Mouse (Mus musculus) heart, embryonic 10.5 days (tissue): ENCODE measurements around the gene Borcs5. TPM values are rescaled to one million over a fixed set of nuclear protein-coding genes. Genes with fewer than 3 reads are reported as not detected.

Source experiments
- DNase-seq: peaks from one replicate; pipeline ENCODE4 v3.0.0-alpha.2; 2017; ENCODE audit warnings: low spot score
- H3K27ac ChIP-seq: fragments of 300-500 bp; sonication (generic); 2 replicates; pipeline ENCODE4 v1.5.1; 2016; ENCODE audit warnings: mild to moderate bottlenecking
- H3K27me3 ChIP-seq: fragments of 300-500 bp; sonication (generic); 2 replicates; pipeline ENCODE4 v1.6.1; 2016; ENCODE audit warnings: mild to moderate bottlenecking; ENCODE audit not compliant: poor library complexity, insufficient read depth, severe bottlenecking
- H3K36me3 ChIP-seq: fragments of 300-500 bp; sonication (generic); 2 replicates; pipeline ENCODE4 v1.6.1; 2016; ENCODE audit warnings: mild to moderate bottlenecking, moderate library complexity
- H3K4me1 ChIP-seq: fragments of 300-500 bp; sonication (generic); 2 replicates; pipeline ENCODE4 v1.6.1; 2016; ENCODE audit warnings: mild to moderate bottlenecking
- H3K4me3 ChIP-seq: fragments of 300-500 bp; sonication (generic); 2 replicates; pipeline ENCODE4 v1.5.1; 2016; ENCODE audit warnings: mild to moderate bottlenecking, moderate library complexity
- H3K9me3 ChIP-seq: fragments of 300-500 bp; sonication (generic); 2 replicates; pipeline ENCODE4 v1.6.1; 2016; ENCODE audit warnings: mild to moderate bottlenecking, moderate library complexity
- WGBS: fragments of 180-500 bp; shearing (Covaris S2); methylation state at CpG from one replicate; pipeline ENCODE4 v1.1.7; 2016; 5-methylcytosine and 5-hydroxymethylcytosine counted together
- polyA plus RNA-seq: library from polyadenylated mRNA; unstranded; fragments of >200 nt; fragmentation: Nextera tagmentation; extraction: Ambion mirVana; gene quantifications from 2 replicates; pipeline ENCODE4 v1.2.1, GENCODE M21; 2016

Borcs5 gene
- polyA plus RNA-seq, 1 experiment from 2014 or later: 16.2 TPM

DNA sequence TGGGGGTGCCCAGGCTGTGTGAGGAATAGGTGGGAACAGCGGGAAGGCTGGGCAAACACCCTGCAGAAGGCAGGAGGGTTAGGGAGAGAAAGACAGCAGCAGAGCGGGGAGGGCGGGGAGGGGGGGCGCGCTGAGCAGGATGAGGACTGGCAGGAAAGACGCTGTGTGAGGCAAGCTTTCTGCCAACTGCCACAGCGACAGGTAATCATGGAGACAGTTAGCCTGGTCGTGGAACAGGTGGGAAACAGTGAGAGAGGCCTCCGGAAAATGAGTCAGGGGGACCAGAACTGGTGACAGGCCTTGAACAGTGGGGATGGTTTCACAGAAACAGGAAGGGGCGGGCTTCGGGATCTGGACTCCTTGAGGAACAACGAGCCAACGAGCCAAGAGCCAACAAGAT is 27.4 kb upstream of the Borcs5 start:
- Histone ChIP-seq H3K27me3 (no peaks in the 10 kb centered on the region), H3K36me3 (no peaks in the 10 kb centered on the region), H3K27ac (no peak overlapping the region), H3K4me1 (peaks cover 13% of the 10 kb centered on the region; the same call in 1 of the 2 replicates), H3K4me3 (no peak overlapping the region), H3K9me3 (no peaks in the 10 kb centered on the region)
- no peak for DNase-seq
- WGBS: 65% methylated on average over 13 of the region's 13 CpGs

DNA sequence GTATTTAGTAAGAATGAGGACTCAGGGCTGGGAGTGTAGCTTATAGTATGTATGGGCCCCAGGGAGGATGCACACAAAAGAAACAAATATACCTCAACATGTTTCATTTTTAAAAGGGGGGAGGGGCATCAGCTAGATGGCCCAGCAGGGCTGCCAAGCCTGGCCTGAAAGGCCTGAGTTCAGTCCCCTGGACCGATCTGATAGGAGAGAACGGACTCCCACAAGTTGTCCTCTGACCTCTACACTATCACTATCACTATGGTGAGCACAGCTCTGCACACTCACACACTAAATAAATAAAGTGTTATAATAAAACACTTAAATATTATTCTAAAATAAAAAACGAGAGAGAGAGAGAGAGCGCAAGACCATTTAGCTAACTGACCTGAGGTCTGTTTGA is 25.0 kb upstream of the Borcs5 start:
- Histone ChIP-seq H3K27ac (no peak overlapping the region), H3K9me3 (no peaks in the 10 kb centered on the region), H3K27me3 (no peaks in the 10 kb centered on the region), H3K4me3 (no peak overlapping the region), H3K36me3 (no peaks in the 10 kb centered on the region), H3K4me1 (peaks cover 13% of the 10 kb centered on the region; the same call in 1 of the 2 replicates)
- no peak for DNase-seq
- 57% methylated on average over 4 of the region's 4 CpGs for WGBS

DNA sequence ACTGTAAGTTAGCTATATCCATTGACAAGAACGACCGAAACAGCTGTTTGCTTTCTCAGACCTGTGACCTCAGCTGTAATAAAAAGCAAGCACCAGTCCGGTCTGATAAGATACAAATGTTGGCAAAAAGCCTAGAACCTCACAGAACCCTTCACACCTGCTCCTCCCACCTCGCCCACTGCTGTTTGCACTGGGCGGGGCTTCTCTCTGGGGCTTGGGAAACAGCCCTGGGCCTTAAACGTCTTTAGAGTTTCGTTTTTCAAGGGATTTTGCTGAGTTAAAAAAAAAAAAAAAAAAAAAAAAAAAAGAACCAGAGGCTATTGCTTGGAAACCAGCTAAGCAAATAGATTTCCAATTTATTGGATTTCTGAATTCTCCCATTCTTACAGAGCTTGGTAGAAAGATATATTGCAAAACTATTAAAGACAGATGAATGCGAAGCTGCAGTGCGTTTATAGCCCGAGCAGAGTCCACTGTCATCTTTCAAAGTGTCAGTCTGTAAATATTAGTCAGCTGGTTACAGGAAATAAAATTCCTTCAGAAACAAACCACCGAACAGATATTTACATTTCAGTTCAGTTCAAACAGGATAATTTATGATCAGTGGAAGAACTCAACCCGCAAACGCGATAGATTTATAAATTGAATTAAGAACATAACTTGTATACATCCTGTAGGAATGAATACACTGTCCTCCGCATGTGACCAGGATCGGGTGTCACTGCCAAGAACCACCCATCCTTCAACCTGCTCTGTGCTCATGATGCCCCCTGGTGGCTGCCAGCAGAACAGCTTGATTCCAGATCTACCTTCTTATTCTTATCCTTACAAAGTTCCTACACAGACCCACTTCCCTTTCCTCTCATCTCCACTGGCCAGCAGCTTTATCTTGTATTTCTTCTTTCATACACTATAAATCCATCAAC is 24.3 kb upstream of the Borcs5 start:
- Histone ChIP-seq H3K4me1 (peaks cover 13% of the 10 kb centered on the region; the same call in 1 of the 2 replicates), H3K9me3 (no peaks in the 10 kb centered on the region), H3K27ac (no peak overlapping the region), H3K36me3 (no peaks in the 10 kb centered on the region), H3K4me3 (peak overlapping the region; percentile 32), H3K27me3 (no peaks in the 10 kb centered on the region)
- peak; percentile 89 for DNase-seq
- 15% methylated on average over 16 of the region's 16 CpGs for WGBS

DNA sequence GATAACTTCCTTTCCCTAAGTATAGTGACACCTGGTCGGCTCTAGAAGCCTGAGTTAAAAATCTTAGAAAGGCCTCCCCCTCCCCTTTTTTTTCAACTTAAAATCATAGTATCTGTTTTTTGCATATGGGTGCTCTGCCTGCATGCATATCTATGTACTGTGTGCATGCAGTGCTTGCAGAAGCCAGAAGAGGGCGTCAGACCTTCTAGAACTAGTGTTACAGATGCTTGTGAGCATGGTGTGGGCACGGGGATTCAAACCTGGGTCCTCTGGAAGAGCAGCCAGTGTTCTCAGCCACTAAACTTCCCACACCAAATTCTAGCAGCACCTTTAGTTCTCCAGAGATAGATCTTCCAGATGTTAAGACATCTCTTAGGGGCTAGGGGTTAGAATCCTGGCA is 21.7 kb upstream of the Borcs5 start:
- Histone ChIP-seq H3K4me1 (peaks cover 9% of the 10 kb centered on the region; the same call in 1 of the 2 replicates), H3K27me3 (no peaks in the 10 kb centered on the region)
- 49% methylated on average over 3 of the region's 3 CpGs for WGBS

DNA sequence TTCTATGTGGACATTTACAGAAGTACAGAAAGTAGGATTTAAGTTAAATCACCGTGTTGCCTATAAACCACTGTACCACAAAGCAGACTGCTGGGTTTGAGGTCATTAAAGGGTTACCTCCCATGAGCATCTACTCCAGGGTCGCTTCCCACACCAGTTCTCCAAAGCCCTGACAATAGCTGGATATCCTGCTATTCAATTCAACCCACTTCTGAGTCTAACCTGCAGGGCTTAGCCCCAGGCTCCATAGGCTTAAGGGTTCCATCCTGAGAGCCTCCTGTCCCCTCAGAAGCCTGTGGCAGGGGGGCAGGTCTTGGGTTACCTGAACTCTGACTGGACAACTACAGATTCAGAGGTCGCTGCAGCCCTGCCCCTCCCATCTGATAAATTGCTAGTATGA is 19.2 kb upstream of the Borcs5 start:
- Histone ChIP-seq H3K4me1 (0 out of 2 replicates have a peak, but pooled peaks cover 4% of the 10 kb centered on the region), H3K9me3 (no peaks in the 10 kb centered on the region), H3K4me3 (no peak overlapping the region), H3K27me3 (no peaks in the 10 kb centered on the region), H3K27ac (no peak overlapping the region), H3K36me3 (no peaks in the 10 kb centered on the region)
- no peak for DNase-seq
- 58% methylated on average over 3 of the region's 3 CpGs for WGBS

More for the DNA sequence above, 21.7 kb upstream of the Borcs5 start:
- Histone ChIP-seq H3K9me3 (no peaks in the 10 kb centered on the region), H3K4me3 (no peak overlapping the region), H3K27ac (no peak overlapping the region), H3K36me3 (no peaks in the 10 kb centered on the region)
- DNase-seq: no peak

DNA sequence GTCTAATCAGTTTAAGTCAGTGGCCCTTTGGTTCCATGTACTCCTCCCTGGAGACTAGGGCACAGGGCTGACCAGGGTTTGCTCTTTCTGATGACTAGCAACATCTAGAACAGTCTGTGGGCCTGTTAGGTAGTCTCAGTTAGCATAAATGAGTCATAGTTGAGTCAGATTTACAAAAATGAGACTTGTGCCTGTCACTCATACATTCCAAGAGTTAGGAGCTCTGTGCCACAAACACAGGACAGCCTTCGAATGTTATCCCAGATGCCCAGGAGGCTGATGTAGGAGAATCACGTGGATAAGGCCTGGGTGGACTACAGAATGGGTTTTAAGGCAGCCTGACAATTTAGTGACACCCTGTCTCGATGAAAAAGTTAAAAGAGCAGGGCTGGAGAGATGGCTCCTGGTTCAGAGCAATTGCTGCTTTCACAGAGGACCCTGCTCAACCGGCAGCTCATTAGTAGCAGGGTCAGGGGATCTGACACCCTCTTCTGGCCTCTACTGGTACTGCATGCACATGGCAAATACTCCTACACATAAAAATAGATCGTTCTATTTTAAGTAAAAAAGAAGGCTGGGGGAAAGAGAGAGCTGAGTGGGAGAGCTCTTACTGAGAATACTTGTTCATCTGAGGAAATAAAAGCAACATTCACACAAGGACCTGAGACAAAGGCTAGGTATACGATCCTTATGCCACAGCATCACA is 18.3 kb upstream of the Borcs5 start:
- 64% methylated on average over 6 of the region's 6 CpGs for WGBS
- Histone ChIP-seq H3K9me3 (no peaks in the 10 kb centered on the region), H3K27ac (no peak overlapping the region), H3K4me1 (0 out of 2 replicates have a peak, but pooled peaks cover 4% of the 10 kb centered on the region), H3K27me3 (no peaks in the 10 kb centered on the region), H3K36me3 (no peaks in the 10 kb centered on the region), H3K4me3 (no peak overlapping the region)
- no peak for DNase-seq

DNA sequence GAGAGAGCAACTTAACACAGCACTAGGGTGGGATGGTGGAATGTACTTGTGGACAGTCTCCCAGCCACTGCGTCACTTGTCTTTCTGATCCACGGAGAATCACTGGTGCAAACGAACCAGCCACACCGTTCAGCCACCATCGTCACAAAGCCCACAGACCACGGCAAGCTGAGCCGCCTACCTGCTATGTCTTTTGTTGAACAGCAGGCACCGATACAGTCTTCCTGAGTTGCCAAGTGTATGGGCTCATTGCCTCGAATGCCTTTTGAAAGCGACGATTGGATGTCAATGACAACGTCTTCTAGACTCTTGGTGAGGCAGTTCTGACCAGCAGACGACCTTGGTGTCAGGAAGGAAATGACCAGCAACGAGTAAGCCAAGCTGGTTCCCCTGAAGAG is 17.8 kb upstream of the Borcs5 start:
- Histone ChIP-seq H3K27me3 (no peaks in the 10 kb centered on the region), H3K4me3 (no peak overlapping the region), H3K9me3 (no peaks in the 10 kb centered on the region), H3K4me1 (0 out of 2 replicates have a peak, but pooled peaks cover 4% of the 10 kb centered on the region), H3K27ac (no peak overlapping the region), H3K36me3 (no peaks in the 10 kb centered on the region)
- DNase-seq: no peak
- 71% methylated on average over 14 of the region's 14 CpGs for WGBS

DNA sequence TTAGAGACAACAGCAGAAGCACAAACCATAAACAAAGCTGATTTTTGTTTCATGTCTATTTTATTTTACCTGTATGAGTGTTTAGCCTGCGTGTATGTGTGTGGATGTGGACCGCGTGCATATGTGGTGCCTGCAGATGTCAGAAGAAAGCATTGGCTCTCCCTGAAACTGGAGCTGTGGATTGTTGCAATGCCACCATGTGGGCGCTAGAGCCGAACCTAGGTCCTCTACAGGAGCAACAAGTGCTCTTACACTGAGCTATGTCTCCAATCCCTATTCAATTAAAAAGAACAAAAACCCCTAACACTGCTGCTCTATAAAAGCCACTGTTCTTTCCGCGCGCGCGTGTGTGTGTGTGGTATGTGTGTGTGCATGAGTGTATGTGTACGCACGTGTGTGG is 13.9 kb upstream of the Borcs5 start:
- Histone ChIP-seq H3K4me3 (no peak overlapping the region), H3K4me1 (0 out of 2 replicates have a peak, but pooled peaks cover 4% of the 10 kb centered on the region), H3K27ac (no peak overlapping the region), H3K9me3 (no peaks in the 10 kb centered on the region), H3K36me3 (no peaks in the 10 kb centered on the region), H3K27me3 (no peaks in the 10 kb centered on the region; the same call in 1 of the 2 replicates)
- no peak for DNase-seq
- 66% methylated on average over 12 of the region's 12 CpGs for WGBS

DNA sequence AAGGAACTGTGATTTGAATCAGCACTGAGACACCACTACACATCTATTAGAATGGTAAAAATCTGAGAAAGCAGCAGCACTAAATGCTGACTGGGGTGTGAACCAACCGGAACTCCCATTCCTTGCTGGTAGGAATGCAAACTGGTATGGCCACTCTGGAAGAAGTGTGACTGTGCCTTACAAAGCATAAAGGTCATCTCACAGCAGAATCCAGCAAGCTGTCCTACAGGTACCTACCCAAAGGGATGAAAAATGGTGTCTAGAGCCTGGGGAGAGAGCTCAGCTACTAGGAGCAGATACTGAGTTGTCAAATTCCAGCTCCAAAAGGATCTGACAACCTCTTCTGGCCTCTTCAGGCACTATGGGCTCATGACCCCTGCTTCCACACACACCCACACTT is 12.7 kb upstream of the Borcs5 start:
- DNase-seq: no peak
- WGBS: 80% methylated on average over 1 of the region's 1 CpGs
- H3K36me3 ChIP-seq: no peaks in the 10 kb centered on the region
- H3K27ac ChIP-seq: no peak overlapping the region
- H3K4me3 ChIP-seq: no peak overlapping the region
- peaks cover 4% of the 10 kb centered on the region for H3K27me3 ChIP-seq
- peaks cover 3% of the 10 kb centered on the region; the same call in 1 of the 2 replicates for H3K4me1 ChIP-seq
- no peaks in the 10 kb centered on the region for H3K9me3 ChIP-seq

DNA sequence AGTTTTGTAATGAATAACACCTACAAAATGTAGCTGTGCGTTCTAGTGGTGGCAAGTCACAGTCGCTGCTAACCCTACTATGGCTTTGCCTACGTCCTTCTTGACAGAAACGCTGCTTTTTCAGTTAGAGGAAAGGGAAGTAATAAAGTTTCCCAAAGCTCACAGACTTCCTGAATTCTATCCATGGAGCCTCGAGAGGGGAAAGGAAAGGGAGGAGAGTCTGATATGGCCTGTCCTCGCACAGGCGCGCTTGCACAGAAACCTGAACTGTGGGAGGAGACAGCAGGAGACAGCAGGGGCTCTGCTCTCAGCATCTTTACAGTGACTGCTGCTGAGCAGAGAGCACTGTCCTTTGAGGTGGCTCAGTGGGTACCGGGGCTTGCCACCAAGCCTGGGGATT is 8.9 kb upstream of the Borcs5 start:
- no peak for DNase-seq
- Histone ChIP-seq H3K27me3 (peaks cover 9% of the 10 kb centered on the region), H3K27ac (no peak overlapping the region), H3K36me3 (no peaks in the 10 kb centered on the region), H3K4me3 (no peak overlapping the region), H3K4me1 (peaks cover 6% of the 10 kb centered on the region; the same call in 1 of the 2 replicates), H3K9me3 (no peaks in the 10 kb centered on the region)
- 58% methylated on average over 9 of the region's 9 CpGs for WGBS

DNA sequence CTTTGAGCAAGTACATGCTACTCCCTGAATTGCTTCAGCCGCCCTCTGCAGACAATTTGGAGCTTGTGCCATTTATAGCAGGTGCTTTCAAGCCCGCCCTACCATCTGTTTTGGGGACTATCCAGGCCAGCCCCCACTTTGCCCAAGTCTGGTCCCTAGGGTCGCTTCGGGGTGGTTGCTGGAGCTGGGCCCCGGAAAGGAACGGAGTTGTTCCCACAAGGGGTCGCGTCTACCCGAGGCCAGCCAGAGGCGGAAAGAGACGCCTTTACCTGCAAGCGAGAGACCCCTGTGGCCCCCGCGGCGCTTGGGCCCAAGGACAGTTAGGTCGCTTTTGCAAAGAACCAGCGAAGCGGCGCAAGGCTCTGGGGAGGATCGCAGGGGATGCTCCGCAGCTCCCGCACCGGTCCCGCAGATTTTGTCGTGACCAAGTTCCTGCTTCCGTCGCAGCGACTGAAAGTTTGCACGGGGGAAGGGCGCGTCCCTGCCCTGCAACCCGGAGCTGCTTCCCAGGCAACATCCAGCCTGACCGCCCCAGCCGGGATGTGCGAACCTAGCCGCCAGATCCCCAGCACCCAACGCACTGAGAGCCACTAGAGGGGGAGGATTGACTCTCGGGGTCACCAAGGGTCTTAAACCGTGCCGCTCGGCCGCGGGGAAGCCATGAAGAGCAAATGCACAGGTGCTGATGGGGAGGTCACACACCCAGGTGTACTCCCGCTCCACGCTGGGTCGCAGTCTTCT is 7.2 kb upstream of the Borcs5 start, which contains the start of gene Mansc1:
Mansc1 (minus strand) TSS at position 542 of the 741 bp plus-strand sequence.
- H3K27me3 ChIP-seq: peaks cover 9% of the 10 kb centered on the region
- no peaks in the 10 kb centered on the region for H3K9me3 ChIP-seq
- H3K27ac ChIP-seq: peak within 1 kb of the TSS; percentile 89
- H3K4me3 ChIP-seq: peak within 1 kb of the TSS; percentile 78
- H3K36me3 ChIP-seq: no peaks in the 10 kb centered on the region
- H3K4me1 ChIP-seq: peaks cover 6% of the 10 kb centered on the region; the same call in 1 of the 2 replicates
- peak; percentile 78 for DNase-seq
- WGBS: 1% methylated on average over 46 of the region's 46 CpGs

DNA sequence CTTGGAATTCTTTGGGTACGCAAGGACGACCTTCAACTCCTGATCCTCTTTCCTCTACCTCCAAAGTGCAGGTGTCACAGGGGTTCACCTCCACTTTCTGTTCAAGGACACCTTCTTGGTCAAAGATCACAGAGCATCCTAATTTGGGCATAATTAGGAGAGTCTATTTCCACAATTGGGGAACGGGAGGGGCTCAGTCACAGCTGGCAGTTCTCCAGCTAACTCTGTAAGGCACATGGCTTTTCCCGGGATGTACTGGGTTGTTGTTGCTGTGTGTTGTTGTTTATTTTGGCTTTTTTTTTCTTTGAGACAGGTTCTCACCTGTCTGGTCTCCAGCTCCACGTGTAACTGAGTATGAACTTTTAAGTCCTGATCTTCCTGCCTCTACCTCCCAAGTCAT is 6.6 kb upstream of the Borcs5 start:
- Histone ChIP-seq H3K36me3 (no peaks in the 10 kb centered on the region), H3K27me3 (peaks cover 9% of the 10 kb centered on the region), H3K9me3 (no peaks in the 10 kb centered on the region), H3K27ac (peak overlapping the region; percentile 89), H3K4me3 (peak overlapping the region; percentile 78), H3K4me1 (peaks cover 6% of the 10 kb centered on the region; the same call in 1 of the 2 replicates)
- WGBS: 37% methylated on average over 5 of the region's 5 CpGs
- no peak for DNase-seq
